Mouse (Mus musculus): Measurements from ENCODE around the gene Spin1. TPM values are rescaled to one million over a fixed set of nuclear protein-coding genes. Genes with fewer than 3 reads are reported as not detected.
"Not testable (repeated sequence)": the region's sequence is repeated elsewhere in the genome, so short reads cannot be mapped to it uniquely, and the experiment has no call there.

Gene Spin1
- polyA plus RNA-seq (2015; fragmentation: Nextera tagmentation; extraction: Ambion mirVana): 85.7 and 87.5 TPM in 2 replicates

DNA sequence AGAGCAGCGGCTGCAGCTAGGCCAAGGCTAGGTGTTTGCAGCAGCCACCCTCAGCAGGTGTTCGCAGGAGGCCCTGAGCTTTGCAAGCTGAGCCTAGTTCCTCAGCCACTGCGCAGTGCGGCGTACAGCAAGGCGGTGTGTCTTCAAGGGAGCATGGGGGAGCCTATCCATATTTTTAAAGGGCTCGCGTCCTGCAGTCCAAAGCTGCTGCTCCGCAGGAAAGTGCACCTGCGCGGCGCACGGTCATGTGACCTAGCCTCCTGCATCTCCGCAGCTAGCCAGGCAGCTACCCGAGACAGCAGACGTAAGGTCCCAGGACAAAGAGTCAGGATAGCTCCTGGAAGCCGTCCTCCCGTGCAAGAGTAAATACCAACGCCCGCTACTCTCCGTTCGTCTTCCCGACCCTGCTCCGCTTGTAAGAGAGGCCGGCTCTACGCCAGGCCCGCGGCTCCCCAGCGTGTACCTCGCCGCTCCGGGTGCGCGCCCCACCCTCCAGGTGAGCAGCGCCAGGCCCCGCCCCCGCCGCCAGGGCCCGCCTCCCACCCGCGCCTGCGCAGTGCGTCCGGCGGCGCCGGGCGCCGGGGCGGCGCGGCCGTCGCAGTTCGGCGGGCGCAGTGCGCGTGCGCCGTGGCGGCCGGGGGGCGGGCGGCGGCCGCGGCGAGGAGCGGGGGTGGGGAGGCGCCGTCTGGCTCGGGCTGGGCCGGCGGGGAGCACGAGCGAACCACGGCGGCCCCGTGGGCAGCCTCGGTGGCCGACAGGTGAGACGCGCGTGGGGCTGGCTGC is at the start of gene Spin1:
Spin1 (plus strand) TSS at position 648 of the 783 bp plus-strand sequence.
- Histone ChIP-seq H3K4me3 (peak within 1 kb of the TSS; percentile 88), H3K27me3 (no peaks in the 10 kb centered on the region), H3K4me1 (peaks cover 24% of the 10 kb centered on the region), H3K36me3 (0 out of 2 replicates have a peak, but pooled peaks cover 3% of the 10 kb centered on the region), H3K9ac (peak within 1 kb of the TSS; percentile 95), H3K4me2 (peak within 1 kb of the TSS; percentile 97), H3K27ac (peak within 1 kb of the TSS; percentile 97), H3K9me3 (0 out of 2 replicates have a peak, but pooled peaks cover 4% of the 10 kb centered on the region)
- ATAC-seq (ENCODE audit: borderline replicate concordance, extremely low read depth, low FRiP score, low TSS enrichment): peak; percentile 82
- under 1% methylated on average over 53 of the region's 85 CpGs for WGBS

DNA sequence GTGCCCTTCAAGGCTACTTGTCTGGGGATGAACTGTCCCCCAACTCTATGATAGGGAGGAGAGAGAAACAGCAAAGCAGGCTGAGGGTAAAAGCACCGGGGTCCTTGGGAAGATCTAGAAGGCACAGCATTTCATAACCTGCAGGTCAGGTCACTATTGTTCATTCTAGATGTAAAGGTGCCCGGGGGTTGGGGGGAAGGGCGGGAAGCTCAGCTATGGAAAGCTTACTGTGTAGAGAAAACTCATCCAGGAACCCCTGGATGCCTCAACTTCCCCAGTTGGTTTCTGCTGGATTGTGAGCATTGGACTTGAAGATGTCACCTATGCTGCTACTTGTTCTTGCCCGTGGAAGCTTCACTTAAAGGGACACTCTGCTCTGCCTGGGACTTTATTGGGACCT is 49.7 kb upstream of the Spin1 start:
- Histone ChIP-seq H3K36me3 (no peaks in the 10 kb centered on the region), H3K27me3 (no peaks in the 10 kb centered on the region), H3K9ac (no peak overlapping the region), H3K4me3 (no peak overlapping the region), H3K4me1 (no peaks in the 10 kb centered on the region), H3K4me2 (no peak overlapping the region), H3K9me3 (no peaks in the 10 kb centered on the region), H3K27ac (no peak overlapping the region)
- no peak for ATAC-seq (ENCODE audit: borderline replicate concordance, extremely low read depth, low FRiP score, low TSS enrichment)
- WGBS: 82% methylated on average over 4 of the region's 4 CpGs

DNA sequence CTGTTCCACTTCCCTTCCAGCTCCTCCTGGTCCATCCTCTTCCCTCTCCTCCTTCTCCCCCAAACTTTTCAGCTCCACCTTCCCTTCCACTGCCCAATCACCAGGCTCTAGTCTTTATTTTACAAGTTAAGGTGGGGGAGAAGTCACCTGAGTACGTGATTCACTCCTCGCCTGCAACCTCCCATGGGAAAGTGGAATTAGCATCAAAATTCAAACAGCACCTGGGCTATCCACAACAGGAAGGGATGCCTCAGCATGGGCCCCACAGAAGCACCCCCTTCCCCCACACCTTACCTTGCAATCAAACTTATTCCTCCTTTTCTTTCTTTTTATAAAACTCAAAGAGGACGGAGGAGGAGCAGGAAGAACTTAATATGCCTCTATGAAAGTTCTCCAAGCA is 48.3 kb upstream of the Spin1 start:
- H3K9ac ChIP-seq: no peak overlapping the region
- WGBS: 65% methylated on average over 3 of the region's 3 CpGs
- ATAC-seq (ENCODE audit: borderline replicate concordance, extremely low read depth, low FRiP score, low TSS enrichment): no peak
- no peak overlapping the region for H3K4me2 ChIP-seq
- H3K9me3 ChIP-seq: no peaks in the 10 kb centered on the region
- H3K27ac ChIP-seq: no peak overlapping the region
- no peaks in the 10 kb centered on the region for H3K4me1 ChIP-seq
- no peaks in the 10 kb centered on the region for H3K36me3 ChIP-seq
- H3K4me3 ChIP-seq: no peak overlapping the region
- no peaks in the 10 kb centered on the region for H3K27me3 ChIP-seq

DNA sequence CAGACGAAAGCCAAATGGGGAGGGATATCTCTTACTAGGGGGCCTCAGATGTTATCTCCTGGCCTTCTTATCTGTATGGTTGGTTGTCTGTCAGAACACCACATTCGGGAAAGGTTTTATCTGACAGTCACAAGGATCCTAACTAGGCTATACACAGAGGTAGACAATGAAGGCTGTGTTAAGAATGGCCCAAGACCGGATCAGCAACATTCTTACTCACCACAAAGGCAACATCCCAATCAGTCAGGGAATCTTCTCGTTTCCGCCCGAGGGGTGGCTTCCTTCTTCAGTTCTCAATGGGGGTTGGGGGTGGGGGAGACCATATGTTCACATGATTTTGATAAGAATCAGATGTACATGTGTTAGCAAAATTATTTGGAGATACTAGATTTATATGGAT is 37.7 kb upstream of the Spin1 start:
- Histone ChIP-seq H3K4me2 (no peak overlapping the region), H3K36me3 (no peaks in the 10 kb centered on the region), H3K4me3 (no peak overlapping the region), H3K27me3 (no peaks in the 10 kb centered on the region), H3K9me3 (no peaks in the 10 kb centered on the region), H3K4me1 (no peaks in the 10 kb centered on the region), H3K9ac (no peak overlapping the region), H3K27ac (no peak overlapping the region)
- ATAC-seq (ENCODE audit: borderline replicate concordance, extremely low read depth, low FRiP score, low TSS enrichment): no peak
- WGBS: 39% methylated on average over 6 of the region's 6 CpGs

DNA sequence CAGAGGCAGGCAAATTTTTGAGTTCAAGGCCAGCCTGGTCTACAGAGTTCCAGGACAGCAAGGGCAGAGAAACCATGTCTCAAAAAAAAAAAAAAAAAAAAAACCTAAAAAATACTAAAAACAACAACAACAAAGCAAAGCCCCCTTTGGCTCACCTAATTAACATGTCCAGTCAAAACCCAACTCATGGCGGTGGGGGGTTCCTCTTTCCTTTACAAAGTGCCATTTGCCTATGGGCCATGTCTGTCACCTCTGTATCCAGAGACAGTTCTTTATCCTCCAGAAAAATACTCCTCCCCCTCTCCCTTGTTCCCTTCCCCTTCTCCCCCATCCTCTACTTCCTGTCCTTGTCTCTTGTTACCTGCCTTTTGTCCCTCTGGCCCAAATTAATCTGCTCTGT is 37.0 kb upstream of the Spin1 start:
- no peak overlapping the region for H3K9ac ChIP-seq
- H3K27ac ChIP-seq: no peak overlapping the region
- no peak overlapping the region for H3K4me2 ChIP-seq
- no peaks in the 10 kb centered on the region for H3K36me3 ChIP-seq
- 88% methylated on average over 1 of the region's 1 CpGs for WGBS
- no peak for ATAC-seq (ENCODE audit: borderline replicate concordance, extremely low read depth, low FRiP score, low TSS enrichment)
- no peaks in the 10 kb centered on the region for H3K4me1 ChIP-seq
- H3K4me3 ChIP-seq: no peak overlapping the region
- no peaks in the 10 kb centered on the region for H3K27me3 ChIP-seq
- no peaks in the 10 kb centered on the region for H3K9me3 ChIP-seq

DNA sequence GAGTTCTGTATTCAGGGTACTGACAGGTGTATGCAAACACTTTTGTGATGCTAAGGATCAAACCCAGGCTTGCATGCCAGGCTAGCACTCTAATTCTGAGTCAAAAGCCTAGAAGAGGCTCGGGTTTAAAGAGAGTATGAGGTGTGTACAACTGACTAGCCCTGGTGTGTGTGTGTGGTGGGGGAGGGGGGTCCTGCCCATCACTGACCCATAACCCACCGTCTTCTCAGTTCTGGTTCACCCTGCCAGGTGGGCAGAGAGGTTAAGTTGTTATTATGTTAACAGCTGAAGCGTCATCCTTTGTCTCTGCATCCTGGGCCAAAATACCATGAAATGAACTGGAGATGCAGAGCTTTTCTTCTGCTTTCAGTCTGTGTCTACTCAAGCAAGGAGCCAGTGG is 36.3 kb upstream of the Spin1 start:
- H3K4me3 ChIP-seq: no peak overlapping the region
- no peaks in the 10 kb centered on the region for H3K27me3 ChIP-seq
- H3K9ac ChIP-seq: no peak overlapping the region
- no peak overlapping the region for H3K27ac ChIP-seq
- ATAC-seq (ENCODE audit: borderline replicate concordance, extremely low read depth, low FRiP score, low TSS enrichment): no peak
- 59% methylated on average over 3 of the region's 3 CpGs for WGBS
- H3K36me3 ChIP-seq: no peaks in the 10 kb centered on the region
- H3K4me1 ChIP-seq: no peaks in the 10 kb centered on the region
- no peak overlapping the region for H3K4me2 ChIP-seq
- no peaks in the 10 kb centered on the region for H3K9me3 ChIP-seq

DNA sequence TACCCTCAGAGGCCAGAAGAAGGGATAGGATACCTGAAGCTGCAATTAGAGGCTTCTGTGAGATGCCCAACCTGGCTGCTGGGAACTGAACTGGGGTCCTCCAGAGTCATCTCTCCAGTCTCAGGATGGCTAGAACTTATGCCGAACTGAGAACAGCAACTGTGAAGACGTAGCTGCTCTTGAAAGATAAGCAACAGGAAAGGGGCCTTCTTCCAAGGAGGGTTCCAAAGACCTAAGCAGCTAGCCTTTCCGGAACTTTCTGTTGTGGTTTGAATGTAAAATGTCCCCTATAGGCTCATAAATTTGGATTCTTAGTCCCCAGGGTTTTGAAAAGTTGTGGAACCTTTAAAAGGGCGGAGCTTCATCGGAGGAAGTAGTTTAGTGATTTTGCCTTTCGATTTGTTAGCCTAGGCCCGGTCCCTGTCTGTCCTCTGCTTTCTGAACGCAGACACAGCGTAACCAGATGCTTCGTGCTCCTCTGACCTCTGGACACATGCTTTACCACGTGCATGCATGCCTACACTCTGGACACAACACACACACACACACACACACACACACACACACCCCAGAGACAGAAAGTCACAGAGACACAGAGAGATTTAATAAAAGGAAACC is 29.5 kb upstream of the Spin1 start:
- peak; percentile 46; the same call in 1 of the 2 replicates for ATAC-seq (ENCODE audit: borderline replicate concordance, extremely low read depth, low FRiP score, low TSS enrichment)
- peak overlapping the region; percentile 18; the same call in 1 of the 2 replicates for H3K4me2 ChIP-seq
- no peaks in the 10 kb centered on the region for H3K36me3 ChIP-seq
- no peak overlapping the region; the same call in 1 of the 2 replicates for H3K9ac ChIP-seq
- H3K27ac ChIP-seq: peak overlapping the region; percentile 74
- H3K4me3 ChIP-seq: no peak overlapping the region
- H3K27me3 ChIP-seq: no peaks in the 10 kb centered on the region
- WGBS: 52% methylated on average over 11 of the region's 11 CpGs
- no peaks in the 10 kb centered on the region for H3K9me3 ChIP-seq
- peaks cover 22% of the 10 kb centered on the region for H3K4me1 ChIP-seq

DNA sequence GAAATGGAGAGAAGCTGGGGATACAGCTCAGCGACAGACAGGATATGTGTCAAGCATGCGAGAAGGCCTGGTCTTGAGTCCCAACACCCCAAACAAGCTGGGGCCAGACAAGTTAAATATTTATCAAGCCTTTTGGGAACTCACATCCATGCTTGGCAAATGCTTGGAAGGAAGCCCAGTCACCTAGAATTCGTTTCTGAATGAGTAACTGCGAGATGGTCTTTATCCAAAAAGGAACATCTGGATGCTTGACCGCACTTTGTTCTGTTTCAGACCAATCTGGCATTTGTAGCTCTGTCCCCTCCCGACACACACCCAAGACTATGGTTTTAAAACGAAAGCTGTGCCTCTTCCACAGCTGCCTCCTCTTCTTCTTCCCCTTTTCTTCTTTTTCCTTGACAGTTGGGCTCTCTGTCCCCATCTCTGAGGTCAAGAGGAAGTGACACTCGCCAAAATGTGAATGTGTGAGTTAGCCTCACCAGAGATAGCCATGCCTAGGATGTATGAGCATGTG is 28.9 kb upstream of the Spin1 start:
- Histone ChIP-seq H3K9ac (no peak overlapping the region; the same call in 1 of the 2 replicates), H3K36me3 (no peaks in the 10 kb centered on the region), H3K4me2 (peak overlapping the region; percentile 18; the same call in 1 of the 2 replicates), H3K9me3 (no peaks in the 10 kb centered on the region), H3K4me3 (no peak overlapping the region), H3K27ac (peak overlapping the region; percentile 74), H3K4me1 (peaks cover 22% of the 10 kb centered on the region), H3K27me3 (no peaks in the 10 kb centered on the region)
- 20% methylated on average over 8 of the region's 8 CpGs for WGBS
- peak; percentile 43; the same call in 1 of the 2 replicates for ATAC-seq (ENCODE audit: borderline replicate concordance, extremely low read depth, low FRiP score, low TSS enrichment)

DNA sequence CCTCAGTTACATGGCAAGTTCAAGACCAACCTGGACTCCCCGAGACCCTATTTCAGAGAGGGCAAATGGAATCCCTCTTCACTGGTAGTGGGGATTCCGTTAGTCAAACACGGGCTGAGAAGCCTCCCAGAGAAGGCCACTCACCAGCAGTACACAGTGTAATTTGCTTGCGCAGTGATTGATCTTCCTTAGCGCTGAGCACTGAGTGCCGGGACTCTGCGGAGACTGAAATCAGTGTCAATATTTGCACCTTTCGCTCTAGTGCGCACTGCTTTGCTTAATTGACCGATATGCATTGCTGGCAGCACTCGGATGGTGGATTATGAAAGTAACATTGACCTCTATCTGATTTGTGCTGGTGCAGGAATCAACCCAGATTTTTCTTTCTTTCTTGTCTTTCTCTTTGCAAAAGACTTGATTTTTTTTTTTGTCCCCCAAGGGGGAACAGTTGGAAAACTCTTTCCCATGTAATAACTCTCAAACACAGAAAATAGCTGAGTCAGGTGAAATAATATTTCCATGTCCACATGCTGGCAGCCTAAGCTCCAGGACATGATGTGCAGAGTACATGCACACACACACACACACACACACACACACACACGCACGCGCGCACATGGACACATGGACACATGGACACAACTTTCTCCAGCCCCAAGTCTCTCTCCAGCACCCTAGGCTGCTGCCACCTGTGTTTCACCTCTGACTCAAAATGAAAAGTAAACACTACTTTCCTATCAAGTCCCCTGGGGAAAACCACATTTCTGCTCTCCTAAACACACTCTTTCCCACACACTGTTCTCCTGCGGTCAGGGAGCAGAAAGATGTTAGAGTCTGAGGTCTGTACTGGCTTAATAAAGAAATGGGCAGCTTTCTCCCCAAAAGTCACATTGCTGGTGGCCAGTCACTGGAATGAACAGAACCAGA is 27.5 kb upstream of the Spin1 start:
- H3K27ac ChIP-seq: no peak overlapping the region
- no peaks in the 10 kb centered on the region for H3K9me3 ChIP-seq
- no peak overlapping the region for H3K9ac ChIP-seq
- 67% methylated on average over 16 of the region's 16 CpGs for WGBS
- no peak for ATAC-seq (ENCODE audit: borderline replicate concordance, extremely low read depth, low FRiP score, low TSS enrichment)
- no peaks in the 10 kb centered on the region for H3K27me3 ChIP-seq
- peaks cover 22% of the 10 kb centered on the region for H3K4me1 ChIP-seq
- no peaks in the 10 kb centered on the region for H3K36me3 ChIP-seq
- no peak overlapping the region for H3K4me3 ChIP-seq
- 0 out of 2 replicates have a peak overlapping the region, but pooled peaks have one; percentile 10 for H3K4me2 ChIP-seq

DNA sequence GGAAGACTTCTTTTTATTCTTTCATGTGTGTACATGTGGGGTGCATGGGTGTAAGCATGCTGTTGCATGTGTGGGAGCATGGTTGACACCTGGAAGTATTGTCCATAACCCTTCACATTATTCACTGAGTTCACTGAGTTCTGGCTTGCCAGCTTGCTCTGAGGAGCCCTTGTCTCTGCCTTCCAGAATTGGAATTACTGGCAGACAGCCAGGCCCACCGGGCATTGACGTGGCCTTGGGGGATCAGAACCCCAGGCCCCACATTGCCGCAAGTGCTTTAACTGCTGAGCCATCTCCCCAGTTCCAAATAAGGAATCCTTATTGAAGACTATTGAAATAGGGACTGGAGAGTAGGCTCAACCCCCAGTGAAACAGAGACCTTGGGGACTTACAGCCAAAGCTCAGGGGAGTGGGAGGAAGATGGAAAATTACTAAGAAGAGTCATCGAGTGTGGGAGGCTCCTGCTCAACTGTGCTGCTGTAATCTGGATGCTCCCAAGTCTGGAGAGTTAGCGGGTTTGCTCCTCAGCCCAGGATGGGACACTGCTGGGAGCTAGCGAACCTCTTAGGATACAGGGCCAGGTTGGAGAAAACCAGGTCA is 26.5 kb upstream of the Spin1 start:
- Histone ChIP-seq H3K36me3 (no peaks in the 10 kb centered on the region), H3K27me3 (no peaks in the 10 kb centered on the region), H3K9me3 (no peaks in the 10 kb centered on the region), H3K4me3 (no peak overlapping the region), H3K27ac (no peak overlapping the region), H3K4me2 (no peak overlapping the region), H3K4me1 (peaks cover 22% of the 10 kb centered on the region), H3K9ac (no peak overlapping the region)
- WGBS: 49% methylated on average over 6 of the region's 6 CpGs
- ATAC-seq (ENCODE audit: borderline replicate concordance, extremely low read depth, low FRiP score, low TSS enrichment): no peak

DNA sequence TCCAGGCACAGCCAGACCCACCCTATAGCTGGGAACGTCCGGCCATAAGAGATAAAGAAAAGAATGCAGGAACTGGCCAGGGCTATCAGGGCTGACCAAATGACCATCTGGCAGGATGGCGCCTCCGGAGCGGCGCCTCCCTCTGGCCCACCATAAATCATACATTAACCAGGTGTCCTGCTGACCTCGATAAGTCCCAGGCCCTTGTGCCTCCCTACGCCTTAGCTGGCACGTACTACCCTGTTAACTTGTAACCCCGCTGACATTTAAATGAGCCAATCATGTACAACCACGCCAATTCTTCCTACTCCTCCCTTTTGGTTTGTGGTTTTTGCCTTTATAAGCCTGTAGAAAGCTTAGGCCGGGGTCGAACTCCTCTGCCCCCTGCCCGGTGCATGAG is 24.5 kb upstream of the Spin1 start:
- H3K4me2 ChIP-seq; H3K27me3 ChIP-seq; H3K9me3 ChIP-seq; H3K4me3 ChIP-seq; H3K27ac ChIP-seq; ATAC-seq (ENCODE audit: borderline replicate concordance, extremely low read depth, low FRiP score, low TSS enrichment); H3K9ac ChIP-seq; H3K36me3 ChIP-seq: not testable (repeated sequence)
- 91% methylated on average over 14 of the region's 14 CpGs for WGBS
- peaks cover 19% of the 10 kb centered on the region for H3K4me1 ChIP-seq

Measured in lung, embryonic 15.5 days (tissue).